Mouse (Mus musculus): ENCODE results near the gene Ddx19b.
A peak's percentile ranks its signal among the peaks of the same experiment; 100 is the strongest.
"Not testable (repeated sequence)": the region's sequence is repeated elsewhere in the genome, so short reads cannot be mapped to it uniquely, and the experiment has no call there.

Ddx19b gene

GRCm38 (mm10) chr8:111031572-111031971 is at the start of gene Ddx19b:
Gene Ddx19b (minus strand): TSS chr8:111031751.
- no peak for DNase-seq (ENCODE audit: low spot score in 2 of 2)

GRCm38 (mm10) chr8:111079861-111080271 is 48.3 kb upstream of the Ddx19b start:
- DNase-seq (ENCODE audit: low spot score in 2 of 2) = no peak

- DNase-seq (ENCODE audit: low spot score in 2 of 2) = no peak
Observed at GRCm38 (mm10) chr8:111079461-111079860, 47.9 kb upstream of the Ddx19b start.

GRCm38 (mm10) chr8:111075926-111076325 is 44.4 kb upstream of the Ddx19b start:
- DNase-seq (ENCODE audit: low spot score in 2 of 2) = no peak

- not testable (repeated sequence) for DNase-seq (ENCODE audit: low spot score in 2 of 2)
Observed at GRCm38 (mm10) chr8:111068660-111069059, 37.1 kb upstream of the Ddx19b start.

- peak in 1 of 2 experiments; percentile 54 for DNase-seq (ENCODE audit: low spot score in 2 of 2)
Observed at GRCm38 (mm10) chr8:111067439-111067838, 35.9 kb upstream of the Ddx19b start.

GRCm38 (mm10) chr8:111066308-111066707 is 34.8 kb upstream of the Ddx19b start:
- DNase-seq (ENCODE audit: low spot score in 2 of 2) = no peak

- DNase-seq (ENCODE audit: low spot score in 2 of 2) = no peak
Observed at GRCm38 (mm10) chr8:111062893-111063292, 31.3 kb upstream of the Ddx19b start.

- DNase-seq (ENCODE audit: low spot score in 2 of 2) = peak; percentile 83 to 94
Observed at GRCm38 (mm10) chr8:111062072-111062757, 30.7 kb upstream of the Ddx19b start.

- DNase-seq (ENCODE audit: low spot score in 2 of 2) = no peak
Observed at GRCm38 (mm10) chr8:111061688-111062071, 30.1 kb upstream of the Ddx19b start.

GRCm38 (mm10) chr8:111058946-111059572 is 27.5 kb upstream of the Ddx19b start:
- no peak for DNase-seq (ENCODE audit: low spot score in 2 of 2)

GRCm38 (mm10) chr8:111056691-111057293 is 25.2 kb upstream of the Ddx19b start:
- peak; percentile 44 to 77 for DNase-seq (ENCODE audit: low spot score in 2 of 2)

GRCm38 (mm10) chr8:111056158-111056663 is 24.7 kb upstream of the Ddx19b start, which contains the start of gene Exosc6:
Gene Exosc6 (plus strand): TSS chr8:111056339.
- peak; percentile 89 to 95 for DNase-seq (ENCODE audit: low spot score in 2 of 2)

- no peak for DNase-seq (ENCODE audit: low spot score in 2 of 2)
Observed at GRCm38 (mm10) chr8:111055661-111056060, 24.1 kb upstream of the Ddx19b start.

- peak in 1 of 2 experiments; percentile 57 for DNase-seq (ENCODE audit: low spot score in 2 of 2)
Observed at GRCm38 (mm10) chr8:111055031-111055634, 23.6 kb upstream of the Ddx19b start.

- peak in 1 of 2 experiments; percentile 55 for DNase-seq (ENCODE audit: low spot score in 2 of 2)
Observed at GRCm38 (mm10) chr8:111053827-111054518, 22.4 kb upstream of the Ddx19b start.

GRCm38 (mm10) chr8:111049106-111049505 is 17.6 kb upstream of the Ddx19b start:
- no peak for DNase-seq (ENCODE audit: low spot score in 2 of 2)

- no peak for DNase-seq (ENCODE audit: low spot score in 2 of 2)
Observed at GRCm38 (mm10) chr8:111048694-111049093, 17.1 kb upstream of the Ddx19b start.

GRCm38 (mm10) chr8:111044003-111044734 is 12.6 kb upstream of the Ddx19b start:
- no peak for DNase-seq (ENCODE audit: low spot score in 2 of 2)

- no peak for DNase-seq (ENCODE audit: low spot score in 2 of 2)
Observed at GRCm38 (mm10) chr8:111042546-111042945, 11.0 kb upstream of the Ddx19b start.

- DNase-seq (ENCODE audit: low spot score in 2 of 2) = no peak
Observed at GRCm38 (mm10) chr8:111036591-111036990, 5.0 kb upstream of the Ddx19b start.
